Mouse (Mus musculus) G1E (cell line): Measurements from ENCODE around the gene Cacna1c. TPM values are rescaled to one million over a fixed set of nuclear protein-coding genes. Genes with fewer than 3 reads are reported as not detected.

Experiments used
- ATAC-seq: 2 replicates; pipeline ENCODE4 v1.8.0; 2016; ENCODE audit warnings: mild to moderate bottlenecking; ENCODE audit not compliant: insufficient number of reproducible peaks, poor library complexity, low FRiP score, severe bottlenecking; ENCODE audit errors: extremely low read depth
- DNase-seq: peaks from one replicate; pipeline ENCODE4 v3.0.0; 2012; ENCODE audit warnings: low spot score
- H3K27me3 ChIP-seq: 2 replicates; pipeline ENCODE4 v1.6.1; 2012; ENCODE audit warnings: mild to moderate bottlenecking, low read length, inconsistent platforms; ENCODE audit not compliant: insufficient read depth
- H3K36me3 ChIP-seq: replicated peaks from 2 replicates; pipeline ENCODE3; 2012; ENCODE audit warnings: mild to moderate bottlenecking, inconsistent platforms
- H3K4me1 ChIP-seq: 2 replicates; pipeline ENCODE4 v1.6.1; 2012; ENCODE audit warnings: low read depth, low read length, inconsistent platforms, mixed read lengths; ENCODE audit not compliant: insufficient read depth
- H3K4me3 ChIP-seq: 2 replicates; pipeline ENCODE4 v1.5.1; 2012; ENCODE audit warnings: low read depth, mild to moderate bottlenecking, inconsistent platforms, low read length, moderate library complexity, mixed read lengths
- H3K9me3 ChIP-seq: replicated peaks from 2 replicates; pipeline ENCODE4 v1.6.1; 2012; ENCODE audit warnings: inconsistent platforms
- CTCF ChIP-seq: IDR thresholded peaks from 2 replicates; pipeline ENCODE4 v1.5.1; 2012; ENCODE audit warnings: low read depth, low read length, inconsistent platforms, mixed read lengths
- GATA1 ChIP-seq: IDR thresholded peaks from 2 replicates; pipeline ENCODE4 v1.6.1; 2012; ENCODE audit warnings: borderline replicate concordance, low read length, inconsistent platforms, mixed read lengths
- GATA2 ChIP-seq: IDR thresholded peaks from 2 replicates; pipeline ENCODE4 v1.6.1; 2012; ENCODE audit warnings: low read depth, low read length, inconsistent platforms, borderline replicate concordance
- POLR2AphosphoS5 ChIP-seq: IDR thresholded peaks from 2 replicates; pipeline ENCODE4 v1.6.1; 2012; ENCODE audit warnings: low read depth, low read length, inconsistent platforms; ENCODE audit not compliant: insufficient replicate concordance
- TAL1 ChIP-seq: conservative IDR thresholded peaks from 2 replicates; pipeline ENCODE4 v1.6.1; 2012; ENCODE audit warnings: low read depth, low read length, inconsistent platforms, mixed read lengths
- polyA plus RNA-seq: library from polyadenylated mRNA; stranded (reverse); fragments of >175 nt; gene quantifications from 2 replicates; pipeline ENCODE4 v1.2.3, GENCODE M21; 2012
- total RNA-seq, 2 experiments: library from RNA; stranded (forward) in 1 of 2; stranded (reverse) in 1 of 2; fragments of 200-1000 nt in 1 of 2; fragments of >200 nt in 1 of 2; fragmentation: Nextera tagmentation in 1 of 2; gene quantifications; 2 replicates each; pipeline ENCODE4 v1.2.3; 2014 to 2017

Cacna1c gene
- total and polyA plus RNA-seq, 3 experiments = 0.11 TPM; not detected in 2

- peaks cover 56% of the 10 kb centered on the region for H3K9me3 ChIP-seq
- ATAC-seq (no peak), DNase-seq (no peak)
- no peaks in the 10 kb centered on the region for H3K36me3 ChIP-seq
- no peaks in the 10 kb centered on the region for H3K4me1 ChIP-seq
- TF ChIP-seq POLR2AphosphoS5 = no peak
- no peak for TF ChIP-seq CTCF
- TF ChIP-seq GATA1 = no peak
- TF ChIP-seq TAL1 = no peak
- no peak for TF ChIP-seq GATA2
- H3K4me3 ChIP-seq = no peak overlapping the region
- no peaks in the 10 kb centered on the region for H3K27me3 ChIP-seq
Observed at GRCm38 (mm10) chr6:118971844-118972531, 224.2 kb downstream of the Cacna1c start.

- no peaks in the 10 kb centered on the region for H3K36me3 ChIP-seq
- no peaks in the 10 kb centered on the region for H3K27me3 ChIP-seq
- ATAC-seq (no peak), DNase-seq (no peak)
- TF ChIP-seq GATA1 = no peak
- no peak for TF ChIP-seq GATA2
- TF ChIP-seq CTCF = no peak
- no peak for TF ChIP-seq TAL1
- TF ChIP-seq POLR2AphosphoS5 = no peak
- no peak overlapping the region for H3K4me3 ChIP-seq
- peaks cover 56% of the 10 kb centered on the region for H3K9me3 ChIP-seq
- no peaks in the 10 kb centered on the region for H3K4me1 ChIP-seq
Observed at GRCm38 (mm10) chr6:118968776-118969175, 227.4 kb downstream of the Cacna1c start.

DNA sequence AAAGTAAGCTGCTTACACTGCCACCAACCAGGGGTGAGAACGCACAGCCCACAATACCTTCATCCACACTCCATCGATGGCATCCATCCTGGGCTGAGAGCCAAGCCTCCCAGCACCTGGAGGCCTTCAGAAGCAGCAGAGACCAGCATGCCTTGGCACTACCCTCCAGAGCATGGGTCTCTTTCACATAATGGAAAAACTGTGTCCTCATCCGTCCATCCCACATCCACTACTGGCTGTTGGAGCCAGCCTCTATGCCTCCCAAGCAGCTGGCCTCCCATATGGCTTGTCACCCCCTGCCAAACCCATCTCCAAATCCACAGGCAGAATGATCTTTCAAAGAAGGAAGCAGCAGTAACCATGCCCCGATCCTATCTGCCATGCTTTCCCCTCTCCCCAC is 229.3 kb downstream of the Cacna1c start:
- H3K9me3 ChIP-seq = peaks cover 51% of the 10 kb centered on the region
- no peaks in the 10 kb centered on the region for H3K27me3 ChIP-seq
- TF ChIP-seq GATA2 (no peak), CTCF (no peak), TAL1 (no peak), GATA1 (no peak), POLR2AphosphoS5 (no peak)
- DNase-seq = no peak
- no peaks in the 10 kb centered on the region for H3K36me3 ChIP-seq
- no peak for ATAC-seq
- H3K4me3 ChIP-seq = no peak overlapping the region
- no peaks in the 10 kb centered on the region for H3K4me1 ChIP-seq

- Histone ChIP-seq H3K9me3 (peaks cover 50% of the 10 kb centered on the region), H3K4me1 (no peaks in the 10 kb centered on the region), H3K27me3 (no peaks in the 10 kb centered on the region), H3K4me3 (no peak overlapping the region), H3K36me3 (no peaks in the 10 kb centered on the region)
- DNase-seq (no peak), ATAC-seq (no peak)
- TF ChIP-seq TAL1 = no peak
- no peak for TF ChIP-seq POLR2AphosphoS5
- TF ChIP-seq CTCF = no peak
- TF ChIP-seq GATA1 = no peak
- no peak for TF ChIP-seq GATA2
Observed at GRCm38 (mm10) chr6:118965577-118965976, 230.6 kb downstream of the Cacna1c start.

DNA sequence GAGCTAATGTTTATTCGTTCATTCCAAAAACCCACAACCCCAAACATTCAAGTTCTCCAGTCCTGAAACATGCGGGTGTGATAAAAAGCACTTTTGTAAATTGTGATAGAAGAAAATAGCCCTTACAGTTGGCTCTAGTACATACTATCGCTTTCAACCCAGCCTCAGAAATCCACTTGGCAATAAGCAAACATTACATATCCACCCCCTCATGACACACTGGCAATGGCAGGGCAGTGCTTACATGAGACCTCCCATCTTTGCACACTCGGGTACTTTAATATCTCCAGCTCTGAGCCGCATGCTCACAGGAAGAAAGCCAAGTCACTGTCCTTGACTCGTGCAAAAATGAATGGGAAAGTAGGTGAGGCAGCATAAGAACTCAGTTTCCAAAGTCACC is 232.4 kb downstream of the Cacna1c start:
- H3K27me3 ChIP-seq = no peaks in the 10 kb centered on the region
- peaks cover 53% of the 10 kb centered on the region for H3K9me3 ChIP-seq
- no peak for TF ChIP-seq POLR2AphosphoS5
- TF ChIP-seq GATA1 = no peak
- TF ChIP-seq GATA2 = no peak
- no peak for DNase-seq
- ATAC-seq = no peak
- H3K36me3 ChIP-seq = no peaks in the 10 kb centered on the region
- H3K4me1 ChIP-seq = no peaks in the 10 kb centered on the region
- H3K4me3 ChIP-seq = no peak overlapping the region

- H3K4me1 ChIP-seq = no peaks in the 10 kb centered on the region
- H3K36me3 ChIP-seq = no peaks in the 10 kb centered on the region
- no peaks in the 10 kb centered on the region for H3K27me3 ChIP-seq
- TF ChIP-seq TAL1 = no peak
- TF ChIP-seq CTCF = no peak
- TF ChIP-seq POLR2AphosphoS5 = no peak
- no peak for TF ChIP-seq GATA2
- TF ChIP-seq GATA1 = no peak
- no peak overlapping the region for H3K4me3 ChIP-seq
- peaks cover 56% of the 10 kb centered on the region for H3K9me3 ChIP-seq
- no peak for DNase-seq
- ATAC-seq = no peak
Observed at GRCm38 (mm10) chr6:118963283-118963682, 232.9 kb downstream of the Cacna1c start.
